Mouse (Mus musculus) heart, postnatal 0 days (tissue): ENCODE data around the gene Kif5c. TPM values are rescaled to one million over a fixed set of nuclear protein-coding genes. Genes with fewer than 3 reads are reported as not detected.

Experiments
- ATAC-seq: fragments of 200-750 bp; cut with Nextera tagmentation; 2 replicates; pipeline ENCODE4 v1.8.0; 2017; ENCODE audit warnings: low read depth, moderate number of reproducible peaks, moderate library complexity; ENCODE audit not compliant: insufficient read depth
- DNase-seq: peaks from one replicate; pipeline ENCODE4 v3.0.0-alpha.2; 2016; ENCODE audit warnings: low spot score
- H3K27ac ChIP-seq: fragments of 300-500 bp; sonication (generic); 2 replicates; pipeline ENCODE4 v1.5.1; 2014; ENCODE audit warnings: low read depth, mild to moderate bottlenecking
- H3K27me3 ChIP-seq: fragments of 300-500 bp; sonication (generic); 2 replicates; pipeline ENCODE4 v1.6.1; 2014; ENCODE audit warnings: low read length, mixed read lengths; ENCODE audit not compliant: control insufficient read depth, insufficient read depth
- H3K36me3 ChIP-seq: fragments of 300-500 bp; sonication (generic); replicated peaks from 2 replicates; pipeline ENCODE4 v1.6.1; 2014; ENCODE audit warnings: low read length, mixed read lengths; ENCODE audit not compliant: control insufficient read depth, insufficient read depth
- H3K4me1 ChIP-seq: fragments of 300-500 bp; sonication (generic); 2 replicates; pipeline ENCODE4 v1.6.1; 2014; ENCODE audit warnings: antibody characterized with exemption; ENCODE audit not compliant: control insufficient read depth, insufficient read depth
- H3K4me2 ChIP-seq: fragments of 300-500 bp; sonication (generic); 2 replicates; pipeline ENCODE4 v1.6.1; 2014; ENCODE audit warnings: low read depth, mild to moderate bottlenecking, low read length, moderate library complexity
- H3K4me3 ChIP-seq: fragments of 300-500 bp; sonication (generic); 2 replicates; pipeline ENCODE4 v1.5.1; 2014; ENCODE audit warnings: low read depth, low read length
- H3K9ac ChIP-seq: fragments of 300-500 bp; sonication (generic); replicated peaks from 2 replicates; pipeline ENCODE4 v1.6.1; 2014; ENCODE audit warnings: low read depth, low read length, mixed read lengths
- H3K9me3 ChIP-seq: fragments of 300-500 bp; sonication (generic); replicated peaks from 2 replicates; pipeline ENCODE4 v1.6.1; 2016; ENCODE audit warnings: low read length; ENCODE audit not compliant: control insufficient read depth
- CTCF ChIP-seq: IDR thresholded peaks from 2 replicates; pipeline ENCODE4 v1.5.1; 2016; ENCODE audit warnings: antibody characterized with exemption, control low read depth, low read depth
- EP300 ChIP-seq: IDR thresholded peaks from 2 replicates; pipeline ENCODE4 v1.6.1; 2016; ENCODE audit warnings: antibody characterized with exemption, low read depth
- WGBS: fragments of 180-500 bp; shearing (Covaris S2); extraction: QIAGEN DNeasy Blood & Tissue Kit; methylation state at CpG from one replicate; pipeline ENCODE4 v1.1.7; 2014; 5-methylcytosine and 5-hydroxymethylcytosine counted together
- polyA plus RNA-seq: library from polyadenylated mRNA; unstranded; fragments of >200 nt; fragmentation: Nextera tagmentation; extraction: Ambion mirVana; gene quantifications from 2 replicates; pipeline ENCODE4 v1.2.1, GENCODE M21; 2015
- total RNA-seq: library from RNA; depleted of rRNA; stranded (reverse); fragments of >200 nt; gene quantifications from 2 replicates; pipeline ENCODE4 v1.2.3, GENCODE M21; 2014; ENCODE audit warnings: low replicate concordance

The Kif5c gene
- total and polyA plus RNA-seq, 2 experiments from 2014 or later: 0.34 to 0.76 TPM

GRCm38 (mm10) chr2:49616765-49617164 lies 2.3 kb upstream of the Kif5c start:
- DNase-seq: no peak
- TF ChIP-seq EP300 (no peak), CTCF (no peak)
- H3K4me1 ChIP-seq: 0 out of 2 replicates have a peak, but pooled peaks cover 4% of the 10 kb centered on the region
- no peaks in the 10 kb centered on the region for H3K9me3 ChIP-seq
- ATAC-seq: no peak
- H3K4me3 ChIP-seq: no peak overlapping the region
- peaks cover 27% of the 10 kb centered on the region for H3K27me3 ChIP-seq
- no peak overlapping the region for H3K4me2 ChIP-seq
- no peak overlapping the region for H3K27ac ChIP-seq
- WGBS: 62% methylated on average over 3 of the region's 3 CpGs
- no peak overlapping the region for H3K9ac ChIP-seq
- H3K36me3 ChIP-seq: no peaks in the 10 kb centered on the region

DNA sequence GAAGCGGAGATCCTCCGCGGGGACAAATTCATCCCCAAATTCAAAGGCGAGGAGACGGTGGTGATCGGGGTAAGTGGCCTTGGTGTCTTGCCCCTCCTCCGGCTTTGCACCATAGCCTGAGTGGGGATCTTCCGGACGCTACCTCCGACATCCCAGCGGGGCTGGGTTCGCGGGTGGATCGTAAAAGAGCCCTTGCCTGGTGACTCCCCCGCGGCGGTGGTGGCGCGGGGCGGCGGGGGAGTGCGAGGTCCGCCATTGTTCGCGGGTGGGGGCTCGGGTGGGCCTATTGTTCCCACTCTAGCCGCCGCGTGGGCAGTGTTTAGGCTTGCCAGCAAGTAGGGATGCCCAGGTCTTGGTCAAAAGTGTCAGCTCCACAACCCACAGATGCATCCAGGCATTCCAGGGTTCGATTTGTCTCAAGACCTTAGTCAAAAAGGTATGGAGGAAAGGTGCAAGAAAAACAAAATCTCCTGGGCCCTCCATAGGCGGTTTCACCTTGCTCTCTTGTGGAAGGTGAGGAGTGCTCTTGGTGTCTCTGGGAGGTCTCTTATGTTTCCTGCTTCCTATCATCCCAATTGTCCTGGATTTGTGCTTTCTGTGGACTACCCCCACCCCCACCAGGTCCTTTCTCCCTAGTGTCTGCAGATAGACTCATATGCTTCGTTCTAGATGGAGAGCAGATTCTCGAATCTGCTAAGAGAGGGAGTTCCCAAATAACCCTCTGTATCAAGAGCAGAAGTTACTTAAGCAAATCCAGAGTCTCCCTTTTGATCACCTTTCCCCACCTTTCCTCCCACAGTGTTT lies 823 bp downstream of the Kif5c start:
- DNase-seq (no peak), ATAC-seq (0 out of 2 replicates have a peak, but pooled peaks have one; percentile 15)
- Histone ChIP-seq H3K36me3 (no peaks in the 10 kb centered on the region), H3K4me1 (0 out of 2 replicates have a peak, but pooled peaks cover 4% of the 10 kb centered on the region), H3K4me2 (peak overlapping the region; percentile 82), H3K27me3 (peaks cover 27% of the 10 kb centered on the region), H3K9ac (no peak overlapping the region), H3K27ac (no peak overlapping the region), H3K4me3 (peak overlapping the region; percentile 54), H3K9me3 (no peaks in the 10 kb centered on the region)
- TF ChIP-seq CTCF (no peak), EP300 (no peak)
- 1% methylated on average over 32 of the region's 33 CpGs for WGBS

DNA sequence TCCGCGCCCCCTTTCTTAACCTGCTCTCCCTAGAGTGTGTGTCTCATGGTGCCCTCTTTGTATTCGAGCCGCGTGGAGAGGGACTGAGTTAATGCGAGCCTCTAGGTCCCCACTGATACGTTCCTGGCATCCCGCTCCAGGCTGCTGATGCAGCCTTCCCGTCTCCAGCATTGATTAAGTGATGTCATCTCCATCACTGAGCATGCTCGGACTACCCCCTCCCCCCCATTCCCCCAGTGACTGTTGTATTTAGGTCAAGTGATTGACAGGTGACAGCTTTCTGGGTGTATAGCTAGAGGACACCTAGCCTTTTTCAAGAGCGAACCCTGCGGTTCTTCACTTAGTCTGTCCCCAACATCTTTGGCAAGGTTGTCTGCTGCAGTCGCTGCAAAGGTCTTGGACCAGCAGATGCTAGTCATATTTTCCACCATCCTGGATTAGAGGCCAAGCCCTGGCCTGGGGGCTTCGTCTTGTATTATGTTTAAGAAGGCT lies 1.6 kb downstream of the Kif5c start:
- TF ChIP-seq EP300: no peak
- TF ChIP-seq CTCF: no peak
- Histone ChIP-seq H3K9me3 (no peaks in the 10 kb centered on the region), H3K27me3 (peaks cover 27% of the 10 kb centered on the region), H3K4me2 (no peak overlapping the region), H3K9ac (no peak overlapping the region), H3K4me1 (0 out of 2 replicates have a peak, but pooled peaks cover 4% of the 10 kb centered on the region), H3K4me3 (no peak overlapping the region), H3K36me3 (no peaks in the 10 kb centered on the region), H3K27ac (no peak overlapping the region)
- DNase-seq: no peak
- 22% methylated on average over 14 of the region's 14 CpGs for WGBS
- ATAC-seq: no peak

DNA sequence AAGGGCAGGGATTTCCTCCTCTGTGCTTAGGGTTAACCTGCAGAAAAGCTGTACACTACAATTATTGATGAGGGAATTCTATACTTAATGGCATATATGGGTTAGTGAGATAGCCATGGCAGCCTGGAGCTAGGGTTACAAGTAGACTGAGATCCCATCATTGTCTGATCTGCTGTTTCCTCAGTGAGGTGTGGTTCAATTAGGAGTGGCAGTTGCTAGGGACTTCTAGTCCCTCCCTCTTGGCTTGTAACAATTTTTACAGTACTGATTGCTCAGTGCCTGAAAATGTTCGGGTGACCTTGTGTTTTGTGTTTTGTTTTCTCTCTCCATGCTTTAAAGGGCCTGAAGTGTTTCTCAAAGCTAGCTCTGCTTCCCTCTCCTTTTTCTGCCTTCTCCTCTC lies 2.1 kb downstream of the Kif5c start:
- Histone ChIP-seq H3K27ac (no peak overlapping the region), H3K36me3 (no peaks in the 10 kb centered on the region), H3K9ac (no peak overlapping the region), H3K4me3 (no peak overlapping the region), H3K27me3 (peaks cover 27% of the 10 kb centered on the region), H3K9me3 (no peaks in the 10 kb centered on the region), H3K4me1 (0 out of 2 replicates have a peak, but pooled peaks cover 4% of the 10 kb centered on the region), H3K4me2 (no peak overlapping the region)
- ATAC-seq (no peak), DNase-seq (no peak)
- WGBS: 47% methylated on average over 1 of the region's 1 CpGs
- TF ChIP-seq EP300: no peak
- no peak for TF ChIP-seq CTCF

DNA sequence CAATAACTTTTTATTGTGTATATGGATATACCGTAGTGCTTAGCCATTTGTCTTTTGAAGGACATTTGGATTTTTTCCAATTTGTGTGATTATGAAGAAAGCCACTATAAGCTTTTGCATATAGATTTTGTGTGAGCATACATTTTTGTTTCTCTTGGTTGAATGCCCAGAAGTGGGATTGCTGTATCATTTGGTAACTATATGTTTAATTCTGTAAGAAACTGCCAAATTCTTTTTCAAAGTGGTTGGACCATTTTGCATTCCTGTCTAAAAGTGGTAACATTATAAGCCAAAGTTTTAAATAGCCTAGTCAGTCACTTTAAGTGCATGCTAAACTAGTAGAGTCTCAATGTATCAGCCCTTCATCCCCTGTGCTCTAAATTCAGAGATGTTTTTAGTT lies 6.5 kb downstream of the Kif5c start:
- DNase-seq (no peak), ATAC-seq (no peak)
- H3K4me2 ChIP-seq: no peak overlapping the region
- H3K27me3 ChIP-seq: peaks cover 6% of the 10 kb centered on the region
- H3K36me3 ChIP-seq: no peaks in the 10 kb centered on the region
- no peaks in the 10 kb centered on the region for H3K4me1 ChIP-seq
- TF ChIP-seq EP300: no peak
- TF ChIP-seq CTCF: no peak
- H3K4me3 ChIP-seq: no peak overlapping the region
- 52% methylated on average over 1 of the region's 1 CpGs for WGBS
- H3K9ac ChIP-seq: no peak overlapping the region
- no peak overlapping the region for H3K27ac ChIP-seq
- H3K9me3 ChIP-seq: no peaks in the 10 kb centered on the region

DNA sequence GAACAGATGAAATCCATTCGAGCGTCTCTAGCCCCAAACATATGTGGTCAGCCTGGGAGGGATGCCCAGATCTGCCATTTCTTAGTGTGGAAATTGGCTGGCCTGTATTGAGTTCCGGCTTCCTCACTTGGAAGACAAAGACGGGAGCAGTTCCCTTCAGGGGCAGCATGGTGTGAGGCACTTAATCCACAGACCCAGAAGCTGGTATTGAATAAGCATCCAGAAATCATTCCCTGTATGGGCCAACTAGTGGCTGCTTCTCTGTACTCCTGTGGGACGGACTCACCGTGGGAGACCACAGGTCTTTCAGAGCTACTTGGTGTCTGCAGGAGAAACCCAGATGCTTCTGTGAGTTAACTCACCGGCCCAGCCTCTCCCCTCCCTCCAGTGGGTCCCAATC lies 8.5 kb downstream of the Kif5c start:
- Histone ChIP-seq H3K27ac (no peak overlapping the region), H3K9me3 (no peaks in the 10 kb centered on the region), H3K36me3 (no peaks in the 10 kb centered on the region), H3K4me2 (no peak overlapping the region), H3K4me1 (no peaks in the 10 kb centered on the region), H3K9ac (no peak overlapping the region), H3K27me3 (no peaks in the 10 kb centered on the region), H3K4me3 (no peak overlapping the region)
- DNase-seq (no peak), ATAC-seq (no peak)
- 71% methylated on average over 7 of the region's 7 CpGs for WGBS
- no peak for TF ChIP-seq EP300
- no peak for TF ChIP-seq CTCF
